Mouse (Mus musculus) E14TG2a.4 (cell line): ENCODE data around the gene Cplx3.

Experiments used
- H3K27me3 ChIP-seq: 2 replicates; pipeline ENCODE4 v1.6.1; 2014; ENCODE audit warnings: low read length, control low read depth; ENCODE audit not compliant: insufficient read depth
- H3K36me3 ChIP-seq: 2 replicates; pipeline ENCODE4 v1.6.1; 2014; ENCODE audit warnings: low read length, control low read depth; ENCODE audit not compliant: insufficient read depth
- H3K4me1 ChIP-seq: replicated peaks from 2 replicates; pipeline ENCODE4 v1.6.1; 2014; ENCODE audit warnings: low read depth, low read length, control low read depth
- H3K4me3 ChIP-seq: replicated peaks from 2 replicates; pipeline ENCODE4 v1.5.1; 2014; ENCODE audit warnings: mild to moderate bottlenecking, low read length
- H3K9me3 ChIP-seq: 2 replicates; pipeline ENCODE4 v1.6.1; 2014; ENCODE audit warnings: low read length, control low read depth
- CTCF ChIP-seq: conservative IDR thresholded peaks from 2 replicates; pipeline ENCODE4 v1.5.1; 2014; ENCODE audit warnings: low read length
- NANOG ChIP-seq: IDR thresholded peaks from 2 replicates; pipeline ENCODE4 v1.6.1; 2014; ENCODE audit warnings: borderline replicate concordance, low read length, mixed read lengths
- POU5F1 ChIP-seq: IDR thresholded peaks from 2 replicates; pipeline ENCODE4 v1.6.1; 2014; ENCODE audit warnings: low read length, borderline replicate concordance

Cplx3 gene

DNA sequence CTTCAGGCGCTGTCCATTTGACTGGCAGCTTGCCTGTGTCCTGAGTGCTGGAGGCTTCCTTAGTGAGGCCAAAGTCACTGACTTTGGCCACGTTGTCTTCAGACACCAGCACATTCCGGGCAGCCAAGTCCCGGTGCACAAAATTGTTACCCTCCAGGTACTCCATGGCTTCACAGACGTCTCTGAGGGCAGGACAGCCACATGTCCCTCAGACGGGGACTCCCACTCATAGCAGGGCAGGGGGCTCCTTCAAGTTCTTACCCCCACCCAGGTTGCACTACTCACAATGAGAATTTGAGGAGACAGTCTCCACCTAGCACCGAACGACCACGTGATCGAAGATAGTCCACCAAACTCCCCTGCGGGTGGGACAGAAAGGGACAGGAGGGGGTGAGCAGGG, 21.8 kb upstream of the Cplx3 start:
- H3K36me3 ChIP-seq = peaks cover 73% of the 10 kb centered on the region
- no peak overlapping the region for H3K4me3 ChIP-seq
- TF ChIP-seq POU5F1 = no peak
- H3K4me1 ChIP-seq = peaks cover 63% of the 10 kb centered on the region
- H3K9me3 ChIP-seq = peaks cover 4% of the 10 kb centered on the region; the same call in 1 of the 2 replicates
- no peaks in the 10 kb centered on the region for H3K27me3 ChIP-seq

DNA sequence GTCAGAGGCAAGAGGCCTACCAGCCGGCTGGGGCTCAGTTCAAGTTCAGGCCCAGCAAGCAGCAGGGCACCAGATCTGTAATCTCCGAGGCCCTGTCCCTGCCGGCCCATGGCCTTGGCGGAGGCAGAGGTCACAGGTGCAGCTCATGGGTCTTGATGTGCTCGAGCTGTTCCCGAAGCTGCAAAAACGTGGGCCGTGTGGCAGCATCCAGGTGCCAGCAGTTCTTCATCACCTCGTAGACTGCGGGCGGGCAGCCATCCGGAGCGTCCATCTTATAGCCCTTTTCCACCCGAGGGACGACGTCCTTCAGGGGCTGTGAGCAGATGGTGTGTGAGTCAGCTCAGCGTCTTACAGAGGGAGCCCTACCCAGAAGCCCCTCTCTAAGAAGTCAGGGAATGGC, 21.1 kb upstream of the Cplx3 start:
- H3K36me3 ChIP-seq = peaks cover 69% of the 10 kb centered on the region
- peak overlapping the region; percentile 67 for H3K4me3 ChIP-seq
- no peak for TF ChIP-seq POU5F1
- no peak for TF ChIP-seq CTCF
- TF ChIP-seq NANOG = no peak
- peaks cover 5% of the 10 kb centered on the region; the same call in 1 of the 2 replicates for H3K9me3 ChIP-seq
- H3K27me3 ChIP-seq = no peaks in the 10 kb centered on the region
- peaks cover 63% of the 10 kb centered on the region for H3K4me1 ChIP-seq

DNA sequence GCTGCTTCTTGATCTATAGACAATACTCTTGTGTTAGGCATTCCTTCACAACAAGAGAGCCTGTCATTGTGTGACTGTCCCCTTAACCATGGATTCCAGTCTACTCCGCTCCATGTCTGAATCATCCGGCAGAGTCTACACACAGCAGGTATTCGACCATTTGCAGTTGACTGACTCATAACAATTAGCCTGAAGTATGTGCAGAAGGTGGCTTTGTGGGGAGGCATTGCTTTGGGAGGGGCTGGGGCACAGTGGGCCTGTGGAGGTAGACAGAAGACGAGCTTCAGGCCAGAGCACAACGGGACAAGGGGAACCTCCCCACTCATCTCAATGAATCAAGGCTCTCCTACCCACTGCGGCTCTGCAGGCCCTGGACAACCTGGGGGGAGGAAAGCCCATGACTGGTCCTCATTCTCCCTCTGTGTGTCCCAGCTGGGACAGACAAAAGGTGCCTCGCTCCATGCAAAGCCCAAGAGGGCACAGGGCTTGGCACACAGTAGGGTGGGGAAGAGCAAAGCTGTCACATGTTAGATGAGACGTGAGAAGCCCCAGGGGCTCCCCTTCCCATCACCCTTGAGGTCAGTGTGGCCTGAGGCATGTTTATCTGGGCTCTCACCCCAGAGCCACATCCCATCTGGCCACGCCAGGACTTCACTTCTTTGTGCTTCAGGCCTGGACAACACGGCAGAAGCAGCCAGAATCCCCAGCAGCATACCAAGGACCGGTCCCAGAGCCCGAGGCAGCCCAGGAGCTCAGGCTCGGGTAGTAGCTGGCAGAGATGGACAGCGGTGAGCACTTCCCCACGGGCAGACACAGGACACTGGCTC, 19.8 kb upstream of the Cplx3 start:
- Histone ChIP-seq H3K4me3 (peak overlapping the region; percentile 67), H3K4me1 (peaks cover 56% of the 10 kb centered on the region)

DNA sequence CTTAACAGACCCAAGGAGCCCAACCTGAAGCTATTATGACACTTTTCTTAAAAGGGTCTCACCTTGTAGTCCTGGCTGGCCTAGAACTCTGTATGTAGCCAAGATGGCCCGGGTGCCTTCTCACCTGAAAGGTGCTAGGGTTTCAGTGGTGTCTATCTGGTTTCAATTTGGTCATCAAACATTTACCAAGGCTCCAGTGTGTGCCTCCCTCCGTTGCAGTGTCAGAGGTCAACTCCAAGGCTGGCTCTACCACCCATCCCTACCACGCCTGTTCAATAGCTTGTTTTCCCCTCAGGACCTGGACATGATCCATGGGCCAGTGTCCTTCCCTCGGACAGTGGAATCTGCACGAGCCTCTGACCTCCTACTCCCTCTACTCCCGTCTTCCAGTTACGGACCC, 18.2 kb upstream of the Cplx3 start:
- peaks cover 5% of the 10 kb centered on the region; the same call in 1 of the 2 replicates for H3K9me3 ChIP-seq
- TF ChIP-seq POU5F1 (no peak), NANOG (no peak), CTCF (no peak)

More for the DNA sequence above, 19.8 kb upstream of the Cplx3 start:
- H3K9me3 ChIP-seq = peaks cover 5% of the 10 kb centered on the region; the same call in 1 of the 2 replicates
- H3K36me3 ChIP-seq = peaks cover 57% of the 10 kb centered on the region
- TF ChIP-seq NANOG = no peak; the same call in 1 of the 2 replicates
- no peak for TF ChIP-seq CTCF
- no peak for TF ChIP-seq POU5F1
- H3K27me3 ChIP-seq = no peaks in the 10 kb centered on the region

DNA sequence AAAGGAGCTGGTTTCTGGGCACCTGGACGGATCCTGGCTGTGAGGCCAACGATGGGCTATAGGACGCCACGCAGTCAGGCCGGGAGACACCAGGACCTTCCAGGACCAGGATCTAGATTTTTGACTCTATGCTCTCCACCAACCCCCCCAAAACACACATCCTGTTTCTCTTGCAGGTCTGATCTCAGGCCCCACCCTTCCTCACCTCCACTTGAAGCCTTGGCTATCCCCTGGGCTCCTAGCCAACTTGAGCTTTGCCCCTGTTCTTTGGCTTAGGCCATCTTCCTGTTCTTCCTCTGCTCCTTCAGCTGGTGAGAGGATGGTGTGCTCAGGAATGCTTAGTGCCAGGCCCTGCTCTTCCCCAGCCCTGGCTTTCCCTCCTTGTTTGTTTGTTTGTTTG, 14.6 kb upstream of the Cplx3 start, which contains the start of gene Lman1l:
Lman1l (minus strand) TSS at position 101 of the 400 bp plus-strand sequence.
- H3K36me3 ChIP-seq = peaks cover 9% of the 10 kb centered on the region
- peaks cover 32% of the 10 kb centered on the region for H3K4me1 ChIP-seq
- peaks cover 5% of the 10 kb centered on the region; the same call in 1 of the 2 replicates for H3K9me3 ChIP-seq
- H3K4me3 ChIP-seq = no peak within 1 kb of the TSS
- no peak for TF ChIP-seq CTCF
- TF ChIP-seq POU5F1 = no peak
- TF ChIP-seq NANOG = no peak
- H3K27me3 ChIP-seq = 0 out of 2 replicates have a peak, but pooled peaks cover 3% of the 10 kb centered on the region

More for the DNA sequence above, 18.2 kb upstream of the Cplx3 start:
- Histone ChIP-seq H3K27me3 (0 out of 2 replicates have a peak, but pooled peaks cover 3% of the 10 kb centered on the region), H3K4me1 (peaks cover 56% of the 10 kb centered on the region), H3K36me3 (peaks cover 41% of the 10 kb centered on the region), H3K4me3 (no peak overlapping the region)

DNA sequence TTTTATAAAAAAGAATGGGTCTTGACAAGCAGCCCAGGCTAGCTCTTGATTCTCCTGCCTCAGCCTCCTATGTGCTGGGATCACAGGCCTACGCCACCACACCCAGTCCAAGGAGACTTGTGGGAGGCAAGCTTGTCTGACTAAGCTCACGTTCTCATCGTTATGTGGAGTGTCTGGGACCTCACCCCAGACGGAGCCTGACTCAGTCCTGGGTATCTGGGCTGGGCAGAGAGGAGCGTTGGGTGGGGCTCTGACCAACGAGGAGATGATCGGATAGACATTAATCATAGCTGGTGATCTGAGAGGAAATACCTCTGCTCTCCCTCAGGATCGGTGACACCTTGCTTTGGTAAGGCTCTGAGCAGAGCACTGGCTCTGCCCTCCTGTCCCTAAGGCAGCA, 12.8 kb upstream of the Cplx3 start:
- peaks cover 27% of the 10 kb centered on the region for H3K4me1 ChIP-seq
- TF ChIP-seq CTCF (no peak), POU5F1 (no peak), NANOG (no peak)
- no peaks in the 10 kb centered on the region for H3K36me3 ChIP-seq
- peaks cover 3% of the 10 kb centered on the region; the same call in 1 of the 2 replicates for H3K27me3 ChIP-seq
- H3K4me3 ChIP-seq = no peak overlapping the region
- H3K9me3 ChIP-seq = peaks cover 5% of the 10 kb centered on the region; the same call in 1 of the 2 replicates

DNA sequence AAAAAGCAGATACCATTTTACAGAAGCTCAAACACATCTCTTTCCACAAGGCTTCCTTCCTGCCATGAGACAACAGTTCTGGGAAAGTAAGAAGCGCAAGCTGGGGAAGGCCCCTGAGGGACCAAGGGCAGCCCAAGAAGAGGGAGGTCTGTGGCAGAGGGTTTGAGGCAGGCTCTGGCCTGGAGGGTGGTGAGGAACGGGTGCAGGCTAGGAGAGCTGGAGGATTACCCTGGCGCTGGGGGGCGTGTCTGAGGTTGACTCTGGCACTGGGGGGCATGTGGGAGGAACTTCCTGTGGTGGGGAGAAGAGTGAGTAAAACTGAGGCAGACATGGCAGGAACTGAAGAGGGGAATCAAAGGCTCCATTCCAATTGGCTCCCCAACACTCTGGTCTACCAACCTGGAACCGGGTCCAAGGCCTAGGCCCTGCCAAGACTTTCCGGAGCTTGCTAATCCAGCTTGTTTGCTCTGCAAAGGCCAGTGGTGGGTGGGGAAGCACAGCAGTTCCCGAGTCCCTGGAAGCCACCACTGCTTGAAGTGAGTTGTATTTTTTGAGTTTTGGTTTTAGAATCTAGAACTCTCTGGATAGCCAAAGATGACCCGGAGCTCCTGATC, 11.6 kb upstream of the Cplx3 start:
- Histone ChIP-seq H3K36me3 (no peaks in the 10 kb centered on the region), H3K4me3 (no peak overlapping the region), H3K4me1 (peaks cover 25% of the 10 kb centered on the region), H3K9me3 (no peaks in the 10 kb centered on the region), H3K27me3 (peaks cover 12% of the 10 kb centered on the region; the same call in 1 of the 2 replicates)
- TF ChIP-seq NANOG = no peak
- TF ChIP-seq POU5F1 = no peak
- TF ChIP-seq CTCF = no peak

DNA sequence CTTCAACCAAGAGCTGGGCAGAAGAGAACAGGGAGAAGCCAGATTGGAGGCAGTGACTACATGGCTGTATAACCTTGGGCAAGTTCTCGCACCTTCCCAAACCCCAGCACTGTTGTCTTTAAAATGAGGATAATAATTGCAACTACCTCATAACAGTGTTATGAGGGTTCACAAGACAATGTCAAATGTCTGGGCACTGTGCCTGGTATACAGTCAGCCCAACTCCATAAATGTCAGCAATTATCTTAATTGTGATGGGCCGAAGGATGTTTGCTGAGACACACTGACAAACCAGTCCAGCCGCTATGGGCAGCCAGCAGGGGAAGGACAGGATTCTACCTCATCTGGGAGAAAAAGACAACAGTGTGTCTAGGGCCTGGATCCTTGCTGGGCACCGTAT, 8.7 kb upstream of the Cplx3 start:
- Histone ChIP-seq H3K9me3 (no peaks in the 10 kb centered on the region), H3K4me3 (no peak overlapping the region), H3K36me3 (no peaks in the 10 kb centered on the region), H3K4me1 (peaks cover 29% of the 10 kb centered on the region), H3K27me3 (peaks cover 30% of the 10 kb centered on the region)
- no peak for TF ChIP-seq POU5F1
- no peak for TF ChIP-seq CTCF
- no peak for TF ChIP-seq NANOG
